Mouse (Mus musculus) urinary bladder, postnatal 4 days (tissue): ENCODE data around the gene Tnfrsf13b.
"Not testable (repeated sequence)": the region's sequence is repeated elsewhere in the genome, so short reads cannot be mapped to it uniquely, and the experiment has no call there.

Experiments used
- DNase-seq, 2 experiments: peaks; one replicate each; pipeline ENCODE4 v3.0.0; 2021 to 2022; ENCODE audit warnings: low spot score in 2 of 2

Gene Tnfrsf13b

GRCm38 (mm10) chr11:61173477-61173876 lies 46.9 kb downstream of the Tnfrsf13b start:
- DNase-seq = not testable (repeated sequence)

- DNase-seq = peak in 1 of 2 experiments; percentile 69
Measured at GRCm38 (mm10) chr11:61174291-61174820, 47.8 kb downstream of the Tnfrsf13b start.

- DNase-seq = peak; percentile 99 to 100
Measured at GRCm38 (mm10) chr11:61174821-61175658, 48.5 kb downstream of the Tnfrsf13b start, which contains the start of gene Usp22. TSS of gene Usp22 (minus strand) at chr11:61175055.

GRCm38 (mm10) chr11:61175778-61176177 lies 49.2 kb downstream of the Tnfrsf13b start:
- DNase-seq = no peak

- DNase-seq = no peak
Measured at GRCm38 (mm10) chr11:61176321-61176720, 49.8 kb downstream of the Tnfrsf13b start.

GRCm38 (mm10) chr11:61180361-61180760 lies 53.8 kb downstream of the Tnfrsf13b start:
- no peak for DNase-seq

GRCm38 (mm10) chr11:61181624-61182023 lies 55.1 kb downstream of the Tnfrsf13b start:
- DNase-seq = no peak

- DNase-seq = no peak
Measured at GRCm38 (mm10) chr11:61183820-61184219, 57.3 kb downstream of the Tnfrsf13b start.

- no peak for DNase-seq
Measured at GRCm38 (mm10) chr11:61190776-61191175, 64.2 kb downstream of the Tnfrsf13b start.

GRCm38 (mm10) chr11:61192123-61192522 lies 65.6 kb downstream of the Tnfrsf13b start:
- DNase-seq = not testable (repeated sequence)

- no peak for DNase-seq
Measured at GRCm38 (mm10) chr11:61192779-61193178, 66.2 kb downstream of the Tnfrsf13b start.

GRCm38 (mm10) chr11:61193392-61193791 lies 66.8 kb downstream of the Tnfrsf13b start:
- DNase-seq = peak; percentile 71 to 84

GRCm38 (mm10) chr11:61196616-61197353 lies 70.2 kb downstream of the Tnfrsf13b start:
- no peak for DNase-seq

- DNase-seq = no peak
Measured at GRCm38 (mm10) chr11:61197935-61198334, 71.4 kb downstream of the Tnfrsf13b start.
